Mouse (Mus musculus): ENCODE measurements around the gene Cbx8.

Gene Cbx8

GRCm38 (mm10) chr11:119034635-119035034, 6.1 kb downstream of the Cbx8 start:
- no peak for DNase-seq (ENCODE audit: low read depth, low spot score)

GRCm38 (mm10) chr11:119033874-119034558, 6.8 kb downstream of the Cbx8 start:
- DNase-seq (ENCODE audit: low read depth, low spot score) = peak; percentile 81

GRCm38 (mm10) chr11:119026203-119026602, 14.6 kb downstream of the Cbx8 start:
- DNase-seq (ENCODE audit: low read depth, low spot score) = peak; percentile 27

- peak; percentile 36 for DNase-seq (ENCODE audit: low read depth, low spot score)
These were observed 16.5 kb downstream of the Cbx8 start for GRCm38 (mm10) chr11:119024260-119024659.

GRCm38 (mm10) chr11:119023616-119023980, 17.2 kb downstream of the Cbx8 start:
- DNase-seq (ENCODE audit: low read depth, low spot score) = peak; percentile 26

- DNase-seq (ENCODE audit: low read depth, low spot score) = peak; percentile 65
These were observed 17.7 kb downstream of the Cbx8 start, which contains the start of gene Cbx2 for GRCm38 (mm10) chr11:119022895-119023615. Gene Cbx2, plus strand, starts transcription at chr11:119022962.

GRCm38 (mm10) chr11:119022068-119022894, 18.5 kb downstream of the Cbx8 start:
- peak; percentile 21 for DNase-seq (ENCODE audit: low read depth, low spot score)

- peak; percentile 81 for DNase-seq (ENCODE audit: low read depth, low spot score)
These were observed 19.6 kb downstream of the Cbx8 start for GRCm38 (mm10) chr11:119021180-119021579.

GRCm38 (mm10) chr11:119017506-119017905, 23.3 kb downstream of the Cbx8 start:
- DNase-seq (ENCODE audit: low read depth, low spot score) = no peak

GRCm38 (mm10) chr11:119014455-119014854, 26.3 kb downstream of the Cbx8 start:
- no peak for DNase-seq (ENCODE audit: low read depth, low spot score)

- no peak for DNase-seq (ENCODE audit: low read depth, low spot score)
These were observed 33.0 kb downstream of the Cbx8 start for GRCm38 (mm10) chr11:119007461-119008456.

- no peak for DNase-seq (ENCODE audit: low read depth, low spot score)
These were observed 34.3 kb downstream of the Cbx8 start for GRCm38 (mm10) chr11:119006462-119006861.

- no peak for DNase-seq (ENCODE audit: low read depth, low spot score)
These were observed 35.1 kb downstream of the Cbx8 start for GRCm38 (mm10) chr11:119005547-119006275.

- DNase-seq (ENCODE audit: low read depth, low spot score) = peak; percentile 21
These were observed 39.2 kb downstream of the Cbx8 start for GRCm38 (mm10) chr11:119001493-119002128.

GRCm38 (mm10) chr11:119000877-119001276, 39.9 kb downstream of the Cbx8 start:
- DNase-seq (ENCODE audit: low read depth, low spot score) = no peak

- DNase-seq (ENCODE audit: low read depth, low spot score) = no peak
These were observed 41.4 kb downstream of the Cbx8 start for GRCm38 (mm10) chr11:118999361-118999804.

- peak; percentile 62 for DNase-seq (ENCODE audit: low read depth, low spot score)
These were observed 42.1 kb downstream of the Cbx8 start for GRCm38 (mm10) chr11:118998540-118999265.

- no peak for DNase-seq (ENCODE audit: low read depth, low spot score)
These were observed 43.6 kb downstream of the Cbx8 start for GRCm38 (mm10) chr11:118997182-118997581.

- no peak for DNase-seq (ENCODE audit: low read depth, low spot score)
These were observed 45.3 kb downstream of the Cbx8 start for GRCm38 (mm10) chr11:118995448-118995847.
